Mouse (Mus musculus) kidney, adult 18-20 months (tissue): ENCODE results near the gene Ctsf.
"Not testable (repeated sequence)": the region's sequence is repeated elsewhere in the genome, so short reads cannot be mapped to it uniquely, and the experiment has no call there.

ENCODE experiments used
- DNase-seq: peaks from one replicate; pipeline ENCODE4 v3.0.0; 2021

The Ctsf gene

DNA sequence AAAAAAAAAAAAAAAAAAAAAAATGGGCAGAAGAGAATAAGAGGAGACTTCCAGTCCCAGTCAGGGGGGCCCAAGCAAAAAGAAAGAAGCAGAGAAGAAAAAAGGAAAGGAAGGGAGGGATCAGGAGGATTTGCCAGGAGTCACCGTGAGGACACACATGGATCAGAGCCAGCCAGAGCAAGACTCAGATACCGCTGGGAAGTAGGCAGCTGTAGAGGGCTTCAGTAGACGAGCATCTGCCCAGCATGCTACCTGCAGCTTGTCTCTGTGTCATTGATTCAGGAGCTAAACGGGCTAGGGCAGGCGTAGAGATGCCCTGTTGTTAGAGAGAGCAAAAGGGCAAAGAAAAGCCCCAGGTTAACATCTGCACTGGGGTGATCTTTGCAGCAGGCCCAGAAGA, 4.6 kb upstream of the Ctsf start:
- no peak for DNase-seq

DNA sequence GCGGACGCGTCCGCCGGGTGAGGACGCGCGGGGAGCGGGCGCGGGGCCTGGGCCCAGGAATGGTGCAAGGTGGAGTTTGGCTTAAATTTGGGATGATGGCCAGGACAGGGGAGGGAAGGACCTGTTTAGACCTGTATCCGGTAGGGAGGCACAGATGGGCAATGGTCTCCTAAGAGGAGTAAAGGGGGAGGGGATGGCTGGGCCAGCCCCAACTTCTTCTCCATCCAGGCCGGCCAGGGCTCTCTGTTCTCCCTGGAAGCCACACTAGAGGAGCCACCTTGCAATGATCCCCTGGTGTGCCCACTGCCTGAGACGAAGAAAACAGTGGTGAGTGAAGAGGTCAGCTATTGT, 515 bp downstream of the Ctsf start:
- no peak for DNase-seq

DNA sequence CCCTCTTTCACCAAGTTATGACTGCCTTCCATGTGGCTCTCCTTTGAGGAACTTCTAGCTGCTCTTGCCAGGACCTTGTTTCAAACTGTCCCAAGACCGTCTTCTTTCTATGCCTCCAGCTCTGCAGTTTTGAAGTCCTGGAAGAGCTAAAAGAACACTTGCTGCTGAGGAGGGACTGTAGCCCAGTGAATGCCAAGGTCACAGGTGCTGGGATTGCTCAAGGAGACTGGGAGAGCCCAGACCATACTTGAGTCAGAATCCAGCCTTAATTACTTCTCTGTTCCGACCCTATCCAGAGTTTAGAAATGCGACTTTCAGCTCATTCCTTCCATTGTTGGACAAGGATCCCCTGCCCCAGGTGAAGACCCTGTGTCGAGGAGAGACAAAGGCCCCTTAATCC, 1.0 kb downstream of the Ctsf start:
- no peak for DNase-seq

DNA sequence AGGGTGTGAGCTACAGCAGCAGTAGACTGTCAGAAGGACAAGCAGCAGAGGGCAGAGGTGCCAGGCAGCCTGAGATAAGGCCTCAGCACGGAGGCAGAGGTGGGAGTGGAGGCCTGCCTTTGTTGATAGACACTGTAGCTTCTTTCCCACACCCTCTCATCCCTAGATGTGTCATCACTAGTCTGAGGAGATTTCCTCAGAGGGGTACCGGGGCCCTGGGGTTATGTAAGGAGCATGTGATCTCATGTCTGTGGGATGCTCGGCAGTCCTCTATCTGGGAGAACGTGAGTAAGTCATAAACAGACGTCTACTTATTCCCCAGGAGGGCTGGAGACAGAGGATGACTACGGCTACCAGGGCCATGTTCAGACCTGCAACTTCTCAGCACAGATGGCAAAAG, 4.2 kb downstream of the Ctsf start:
- DNase-seq = no peak

DNA sequence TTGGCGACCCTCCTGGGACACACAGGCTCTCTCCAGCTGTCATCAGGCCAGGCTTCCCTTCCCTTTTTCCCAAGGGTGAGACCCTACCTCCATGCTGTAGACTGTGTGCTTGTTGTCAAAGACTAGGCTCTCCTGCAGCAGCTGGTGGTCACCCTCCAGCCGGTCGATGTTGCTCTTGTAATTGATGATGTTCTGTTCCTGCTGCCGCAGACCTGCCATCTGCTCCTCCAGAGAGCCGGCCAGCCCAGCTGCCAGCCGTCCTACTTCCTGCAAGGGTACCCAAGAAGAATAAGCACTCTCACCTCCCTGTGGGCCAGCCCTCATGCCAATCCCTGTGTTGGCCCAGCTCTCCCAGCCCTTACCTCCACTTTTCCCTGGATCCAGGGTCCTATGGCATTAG, 8.1 kb downstream of the Ctsf start:
- DNase-seq = no peak

DNA sequence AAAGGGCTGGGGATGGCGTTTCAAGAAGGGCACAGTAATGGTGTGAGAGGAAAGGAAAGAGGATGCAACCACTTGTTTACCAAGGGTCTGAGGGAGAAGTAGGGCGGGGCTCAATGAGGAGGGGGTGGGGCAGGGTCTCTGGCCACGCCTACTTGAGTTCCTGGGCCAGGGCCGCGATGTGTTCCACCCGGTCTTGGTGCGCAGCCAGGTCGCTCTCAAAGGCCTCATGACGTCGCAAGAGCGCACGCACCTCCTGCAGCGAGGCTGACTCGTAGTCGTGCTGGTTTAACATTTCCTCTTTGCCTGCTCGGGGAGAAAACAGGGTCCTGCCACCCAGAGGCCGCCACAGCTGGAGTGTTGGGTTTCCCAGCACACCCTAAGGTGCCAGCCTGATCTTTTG, 10.2 kb downstream of the Ctsf start:
- peak; percentile 23 for DNase-seq

DNA sequence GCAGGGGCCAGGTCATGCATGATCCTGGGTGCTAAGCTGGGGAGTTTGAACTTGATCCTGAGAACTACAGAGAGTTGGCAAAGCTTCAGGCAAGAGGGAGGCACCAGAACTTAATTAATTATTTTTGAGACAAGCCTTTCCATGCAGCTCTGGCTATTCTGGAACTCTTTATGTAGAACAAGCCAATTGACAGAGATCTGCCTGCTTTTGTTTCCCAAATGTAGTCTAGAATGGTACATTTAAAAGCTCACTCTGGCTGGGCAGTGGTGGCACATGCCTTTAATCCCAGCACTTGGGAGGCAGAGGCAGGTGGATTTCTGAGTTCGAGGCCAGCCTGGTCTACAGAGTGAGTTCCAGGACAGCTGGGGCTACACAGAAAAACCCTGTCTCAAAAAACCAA, 19.7 kb downstream of the Ctsf start:
- DNase-seq = not testable (repeated sequence)

DNA sequence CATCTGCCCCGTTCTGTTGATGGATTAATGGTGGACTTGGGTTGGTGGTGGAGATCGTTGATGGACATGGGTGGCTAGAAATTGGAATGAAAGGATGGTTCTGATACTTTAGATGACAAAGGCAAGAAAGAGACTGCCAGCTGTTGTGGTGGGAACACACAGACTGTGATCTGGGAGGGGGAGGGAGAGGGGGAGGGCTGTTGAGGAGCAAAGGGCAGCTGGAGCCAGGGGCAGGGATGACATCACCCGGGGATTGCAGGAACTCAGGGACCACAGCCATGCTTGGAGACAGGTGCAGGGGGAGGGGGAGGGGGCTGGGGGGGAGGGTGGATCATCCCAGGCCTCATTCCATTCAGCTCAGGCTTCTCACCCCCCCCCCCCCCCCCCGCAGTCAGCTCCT, 21.3 kb downstream of the Ctsf start:
- DNase-seq = no peak

DNA sequence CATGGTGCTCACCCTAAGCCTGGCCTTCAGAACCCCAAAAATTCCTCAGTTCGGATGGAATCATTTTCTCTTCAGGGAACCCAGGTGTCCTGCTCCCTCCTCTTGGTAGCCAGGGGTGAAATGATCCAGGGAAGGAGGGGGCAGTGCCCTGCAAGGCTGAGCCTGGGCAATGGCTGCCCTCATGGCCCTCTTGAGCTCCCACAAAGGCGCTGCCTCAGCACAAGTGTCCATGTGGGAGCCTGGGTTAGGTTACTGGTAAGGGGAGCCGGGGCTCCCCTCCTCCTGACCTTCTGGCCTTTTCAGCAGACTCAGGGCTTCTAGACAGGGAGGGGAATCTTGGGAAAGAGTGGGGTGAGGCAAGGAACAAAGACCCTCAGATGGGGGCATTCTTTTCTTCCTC, 21.8 kb downstream of the Ctsf start:
- DNase-seq = no peak

DNA sequence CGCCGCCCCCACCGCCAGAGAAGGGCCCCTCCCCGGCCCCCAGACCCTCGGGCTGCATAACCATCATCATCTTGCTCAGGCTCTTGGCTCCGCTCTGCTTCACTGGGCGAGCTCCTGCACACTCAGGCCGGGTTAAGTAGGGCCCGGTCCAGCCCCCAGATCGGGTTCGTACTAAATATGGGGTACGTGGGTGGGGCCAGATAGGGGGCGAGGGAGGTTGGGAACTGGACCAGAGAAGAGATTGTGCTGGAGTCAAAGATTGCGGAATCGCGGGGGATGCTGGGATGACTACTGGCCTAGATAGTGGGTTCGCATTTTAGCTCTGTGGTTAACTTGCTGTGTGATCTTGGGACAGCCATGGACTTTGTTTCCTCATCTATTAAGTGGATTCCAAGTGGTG, 22.9 kb downstream of the Ctsf start, which contains the start of gene Actn3:
Gene Actn3, minus strand, starts transcription at position 125 of the 400 bp plus-strand sequence.
- DNase-seq = peak; percentile 10

DNA sequence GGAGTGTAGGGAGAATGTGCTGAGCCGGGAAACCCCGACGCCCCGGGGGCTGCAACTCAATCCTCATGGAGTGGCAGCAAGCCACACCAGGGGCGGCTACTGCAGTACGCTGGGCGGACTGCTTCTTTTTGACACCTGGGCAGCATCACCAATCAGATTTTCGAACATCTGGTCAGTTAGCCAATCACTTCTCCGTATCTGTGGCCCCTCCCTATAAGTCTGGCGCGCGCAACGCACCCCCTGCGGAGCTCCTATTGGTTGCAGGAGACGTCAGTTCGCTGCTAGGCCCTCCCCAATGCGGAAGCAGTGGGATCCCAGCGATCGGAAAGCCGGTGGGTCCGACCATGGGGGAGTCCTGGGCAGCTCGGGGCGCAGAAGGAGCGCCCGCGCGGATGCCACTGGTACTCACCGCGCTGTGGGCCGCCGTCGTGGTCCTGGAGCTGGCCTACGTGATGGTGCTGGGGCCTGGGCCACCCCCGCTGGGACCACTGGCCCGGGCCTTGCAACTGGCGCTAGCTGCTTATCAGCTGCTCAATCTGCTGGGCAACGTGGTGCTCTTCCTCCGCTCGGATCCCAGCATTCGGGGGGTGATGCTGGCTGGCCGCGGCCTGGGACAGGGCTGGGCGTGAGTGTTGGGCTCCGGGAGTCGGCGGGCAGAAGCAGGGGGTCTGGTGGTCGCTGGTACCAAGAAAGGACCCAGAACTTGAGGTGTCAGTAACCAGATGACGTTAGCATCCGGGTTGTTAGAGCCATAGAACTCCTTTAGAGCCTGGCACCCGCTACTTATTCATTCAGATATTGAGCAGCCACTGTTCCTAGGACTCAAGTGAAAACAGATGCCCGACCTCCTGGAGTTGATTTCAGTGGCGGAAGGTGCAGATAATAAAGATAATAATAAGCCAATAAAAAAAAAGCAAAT, 23.7 kb downstream of the Ctsf start, which contains the start of gene Zdhhc24:
Gene Zdhhc24, plus strand, starts transcription at position 264 of the 919 bp plus-strand sequence.
- DNase-seq = peak; percentile 96

DNA sequence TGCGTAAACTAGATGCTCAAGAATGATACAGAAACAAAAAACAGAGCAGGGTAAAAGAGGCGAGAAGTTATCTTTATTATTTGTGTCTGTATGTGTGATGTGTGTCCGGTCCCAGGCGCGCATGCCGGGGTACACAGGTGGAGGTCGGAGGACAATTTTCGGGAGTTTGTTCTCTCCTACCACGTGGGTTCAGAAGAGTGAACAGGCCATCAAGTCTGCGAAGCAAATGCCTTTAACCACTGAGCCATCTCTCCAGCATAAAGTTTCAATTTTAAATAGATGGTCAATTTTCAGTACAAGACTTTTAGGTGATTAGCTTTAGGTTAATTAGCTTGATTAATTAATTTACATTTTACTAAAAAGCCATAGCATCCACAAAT, 24.4 kb downstream of the Ctsf start:
- no peak for DNase-seq

DNA sequence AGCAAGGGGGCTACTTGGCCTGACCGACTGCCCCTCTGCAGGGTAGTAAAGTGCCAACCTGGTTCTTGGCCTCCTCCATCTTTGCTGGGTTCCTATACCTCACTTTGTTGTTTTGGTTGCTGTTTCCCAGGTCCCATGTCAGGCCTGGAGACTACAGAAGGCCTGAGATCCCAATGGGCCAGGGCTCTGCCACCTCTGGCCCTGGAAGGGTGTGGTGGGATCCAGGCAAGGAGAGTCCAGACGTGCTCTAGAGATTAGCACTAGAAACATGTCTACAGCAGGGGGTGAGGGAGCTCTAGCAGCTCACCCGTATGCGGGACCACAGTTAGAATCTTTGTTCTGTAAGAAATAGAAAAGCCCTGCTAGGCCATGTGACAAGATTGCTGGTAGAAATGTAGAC, 29.0 kb downstream of the Ctsf start:
- no peak for DNase-seq

DNA sequence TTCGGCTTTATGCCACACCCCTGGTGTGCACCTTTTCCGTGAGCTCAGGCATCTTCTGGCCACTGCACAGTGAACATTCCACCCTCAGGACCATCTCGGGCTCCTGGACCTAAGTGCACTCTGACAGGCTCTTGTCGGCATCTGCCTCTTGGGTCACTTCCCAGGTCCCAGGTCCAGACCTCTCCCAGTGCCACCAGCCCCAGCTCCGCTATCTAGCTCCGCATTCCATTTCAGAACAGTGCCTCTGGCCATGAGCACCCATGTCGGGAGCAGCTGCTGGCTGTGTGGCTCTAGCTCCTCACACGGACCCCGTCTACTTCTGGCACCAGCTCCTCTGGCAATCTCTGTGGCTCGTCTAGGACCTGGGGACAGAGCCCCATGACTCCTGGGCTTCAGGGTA, 34.9 kb downstream of the Ctsf start:
- DNase-seq = no peak

DNA sequence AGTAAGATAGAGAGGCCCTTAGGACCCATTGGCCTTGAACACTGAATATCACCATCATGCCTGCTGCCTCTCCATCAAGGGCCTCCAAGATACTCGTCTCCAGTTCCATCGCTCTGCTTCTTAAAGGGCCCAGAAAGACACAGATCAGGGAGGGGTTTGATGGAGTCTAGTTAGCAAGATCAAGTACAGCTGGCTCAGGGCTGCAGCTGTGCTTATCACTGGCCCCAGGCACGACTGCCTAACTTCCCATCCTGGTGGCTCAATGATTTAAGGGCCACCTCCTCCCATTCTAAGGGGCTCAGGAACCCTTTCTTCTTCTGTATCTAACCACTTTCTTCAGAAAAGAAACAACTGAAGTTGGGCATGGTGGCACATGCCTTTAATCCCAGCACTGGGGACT, 36.9 kb downstream of the Ctsf start:
- no peak for DNase-seq

DNA sequence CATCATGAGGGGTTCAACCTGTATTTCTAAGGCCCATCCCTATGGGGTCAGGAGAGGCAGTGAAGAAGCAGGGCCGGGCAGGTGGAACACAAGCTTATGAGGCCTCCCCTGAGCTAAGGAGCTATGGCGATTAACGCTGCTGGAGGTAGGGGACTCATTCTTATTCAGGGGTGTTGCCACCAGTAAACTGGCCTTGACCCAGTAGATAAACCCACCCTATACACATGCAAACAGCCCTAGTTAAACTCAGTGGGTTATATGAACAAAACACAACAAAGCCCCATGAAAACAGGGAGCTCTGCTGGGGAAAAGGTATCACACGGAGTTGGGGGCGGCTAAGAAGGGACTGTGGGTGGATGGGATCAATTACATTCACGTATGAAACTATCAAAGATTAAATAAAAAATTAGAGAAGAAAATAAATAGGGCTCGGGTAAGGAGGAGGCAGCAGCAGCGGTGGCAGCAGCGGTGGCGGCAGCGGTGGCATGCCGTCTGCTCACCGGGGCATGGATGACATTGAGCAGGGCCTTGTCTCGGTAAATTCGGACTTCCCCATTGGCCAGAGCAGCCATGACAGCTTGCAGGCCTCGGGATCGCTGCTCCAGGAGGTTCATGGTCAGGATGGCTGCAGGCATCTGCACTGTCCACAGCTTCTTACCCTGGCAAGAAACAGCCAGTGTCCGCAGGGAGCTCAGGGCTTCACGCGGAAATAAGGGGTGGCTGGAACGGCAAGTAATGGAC, 42.0 kb downstream of the Ctsf start:
- no peak for DNase-seq

DNA sequence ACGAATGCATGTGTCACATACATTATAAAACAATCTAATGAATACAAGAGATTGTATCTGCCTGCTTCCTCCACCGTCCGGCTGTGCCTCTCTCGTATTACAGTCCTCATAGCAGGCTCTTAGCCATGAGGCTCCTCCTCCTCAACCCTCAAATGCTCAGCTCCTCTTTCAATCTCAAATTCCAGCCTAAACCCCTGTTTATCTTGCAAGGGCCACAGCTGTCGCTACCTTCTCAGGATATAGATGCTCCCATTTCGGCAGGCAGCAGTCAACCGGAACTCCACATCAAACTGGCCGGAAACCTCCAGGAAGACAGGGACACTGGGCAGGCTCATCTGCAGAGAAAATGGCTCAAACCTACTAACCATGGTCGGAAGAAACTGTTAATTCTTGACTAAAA, 44.0 kb downstream of the Ctsf start:
- no peak for DNase-seq

DNA sequence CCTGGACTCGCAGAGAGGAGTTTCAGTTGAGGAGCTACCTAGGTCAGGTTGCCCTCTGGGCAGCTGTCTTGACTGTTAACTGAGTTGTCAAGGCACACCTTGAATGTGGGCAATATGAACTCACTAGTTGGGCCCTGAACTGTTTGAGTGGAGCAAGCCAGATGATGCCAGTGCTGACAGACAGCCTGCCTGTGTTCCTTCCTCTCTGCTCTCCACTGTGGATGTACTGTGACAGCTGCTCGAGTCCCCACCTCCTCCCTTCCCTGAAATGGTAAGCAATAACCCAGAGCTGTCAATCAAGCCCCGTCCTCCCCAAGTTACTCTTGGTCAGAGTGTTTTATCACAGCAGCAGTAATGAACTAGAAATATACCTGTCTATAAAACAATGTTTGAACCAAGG, 45.0 kb downstream of the Ctsf start:
- no peak for DNase-seq

DNA sequence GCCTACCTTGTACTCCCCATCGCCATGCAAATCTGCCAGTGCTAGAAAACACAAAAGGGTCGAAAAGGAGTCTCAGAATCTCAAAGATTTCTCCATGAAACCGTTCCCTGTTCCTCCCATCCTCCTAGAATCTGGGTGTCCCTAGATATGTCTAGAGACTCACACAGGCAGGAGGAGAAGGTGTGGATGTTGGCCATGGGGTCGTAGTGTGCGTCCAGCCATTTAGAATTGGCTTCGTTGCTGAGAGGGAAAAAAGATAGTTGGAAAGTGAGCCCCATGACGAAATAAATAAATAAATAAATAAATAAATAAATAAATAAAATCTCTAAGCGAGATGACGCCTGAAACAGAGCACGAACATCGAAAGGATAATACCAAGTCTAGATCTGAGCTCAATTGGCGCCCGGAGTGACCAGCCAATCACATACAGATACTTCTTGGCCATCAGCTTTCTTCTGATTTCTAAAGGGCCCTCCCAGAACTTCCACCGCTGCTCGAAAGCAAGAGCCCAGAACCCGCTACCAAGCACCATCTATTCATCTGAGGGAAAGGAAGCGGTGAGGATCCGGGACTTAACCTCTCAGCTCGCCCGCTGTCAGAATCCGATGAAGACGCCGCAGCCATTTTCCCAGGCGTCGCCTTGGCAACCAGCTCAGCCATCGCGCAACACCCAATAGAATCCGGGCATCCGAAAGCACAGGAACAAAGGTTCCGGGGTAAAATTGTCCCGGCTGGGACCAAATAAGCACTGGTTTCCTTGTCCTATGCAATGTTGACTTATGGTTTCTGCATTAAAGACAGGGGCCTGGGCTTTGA, 51.3 kb downstream of the Ctsf start, which contains the start of gene Bbs1:
Gene Bbs1, minus strand, starts transcription at position 650 of the 816 bp plus-strand sequence.
- DNase-seq = peak; percentile 85

DNA sequence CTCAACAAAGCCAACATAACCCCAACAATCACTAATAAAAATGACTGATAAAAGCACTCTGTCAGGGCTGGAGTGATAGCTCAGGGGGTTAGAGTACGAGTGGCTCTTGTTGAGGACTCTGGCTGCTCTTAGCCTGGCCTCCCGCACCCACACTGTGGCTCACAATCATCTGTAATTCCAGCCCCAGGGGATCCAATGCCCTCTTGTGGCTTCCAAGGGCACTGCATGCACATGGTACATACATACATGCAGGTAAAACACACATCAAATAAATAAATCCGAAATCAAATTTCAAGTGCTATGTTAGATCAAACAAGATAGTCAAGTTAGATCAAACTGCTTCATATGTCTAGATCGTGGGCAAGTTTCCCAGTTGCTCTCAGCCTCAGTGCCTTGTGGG, 53.2 kb downstream of the Ctsf start:
- DNase-seq = peak; percentile 53

DNA sequence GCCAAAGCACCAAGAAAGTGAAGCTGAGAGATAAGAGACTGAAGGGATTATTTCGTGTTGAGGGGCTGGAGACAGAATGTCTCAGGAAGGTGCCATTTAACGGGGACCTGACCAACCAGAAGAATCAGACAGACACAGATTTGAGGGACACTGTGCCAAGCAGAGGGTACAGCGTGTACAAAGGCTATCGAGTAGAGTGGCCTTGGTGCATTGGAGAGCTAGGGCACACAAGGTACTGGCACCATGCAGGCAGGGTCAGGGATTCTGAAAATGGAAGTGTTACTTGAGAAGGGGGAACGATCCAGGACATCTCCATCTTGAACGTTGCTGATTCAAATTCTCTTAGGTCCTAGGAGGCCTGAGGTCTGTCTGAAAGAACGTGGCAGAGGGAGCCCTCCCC, 54.4 kb downstream of the Ctsf start:
- DNase-seq = no peak
